Mouse (Mus musculus): ENCODE data around the gene Klf16. TPM values are rescaled to one million over a fixed set of nuclear protein-coding genes. Genes with fewer than 3 reads are reported as not detected.

Klf16 gene
- total RNA-seq, 2 experiments from 2014 or later: 12.4 to 14.1 TPM

GRCm38 (mm10) chr10:80539493-80539892 lies 37.6 kb downstream of the Klf16 start:
- DNase-seq: peak; percentile 50

DNA sequence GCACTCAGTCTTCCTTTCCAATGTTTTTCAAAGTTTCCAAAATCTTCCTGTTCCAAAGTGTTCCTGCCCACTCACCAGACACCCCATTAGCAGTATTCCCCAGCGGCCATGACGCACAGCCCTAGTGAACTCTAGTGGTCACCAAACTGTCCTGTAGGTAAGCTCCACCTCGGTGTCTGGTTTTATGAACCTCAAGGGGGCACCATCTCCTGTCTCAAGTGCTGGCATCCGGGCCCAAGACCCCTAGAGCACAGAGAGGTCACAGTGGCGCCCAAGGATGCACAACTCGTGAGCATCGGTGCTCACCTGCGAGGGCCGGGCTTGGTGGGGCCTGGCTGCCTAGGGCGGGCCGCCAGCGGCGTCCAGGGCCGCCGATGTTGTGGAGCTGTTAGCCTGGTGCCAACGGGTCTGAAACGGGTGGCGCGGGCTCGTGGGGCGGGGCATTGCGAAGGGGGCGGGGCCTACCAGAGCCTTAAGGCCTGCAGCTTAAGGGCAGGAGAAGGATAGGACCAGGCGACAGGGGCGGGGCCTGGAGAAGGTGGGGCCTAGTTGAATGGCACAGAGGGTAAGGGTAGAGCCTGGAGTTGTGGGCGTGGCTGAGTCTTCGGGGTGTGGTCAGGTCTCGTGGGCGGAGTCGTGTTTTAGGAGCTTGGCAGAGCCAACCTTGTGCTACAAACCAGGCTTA lies 38.3 kb downstream of the Klf16 start, which contains the start of gene Atp8b3:
Gene Atp8b3 (minus strand): TSS at position 415 of the 685 bp plus-strand sequence.
- DNase-seq: peak; percentile 95

- DNase-seq: peak; percentile 71
Observed at GRCm38 (mm10) chr10:80538180-80538579, 38.9 kb downstream of the Klf16 start.

GRCm38 (mm10) chr10:80535711-80536110 lies 41.4 kb downstream of the Klf16 start:
- DNase-seq: peak; percentile 15

- no peak for DNase-seq
Observed at GRCm38 (mm10) chr10:80535071-80535470, 42.0 kb downstream of the Klf16 start.

DNA sequence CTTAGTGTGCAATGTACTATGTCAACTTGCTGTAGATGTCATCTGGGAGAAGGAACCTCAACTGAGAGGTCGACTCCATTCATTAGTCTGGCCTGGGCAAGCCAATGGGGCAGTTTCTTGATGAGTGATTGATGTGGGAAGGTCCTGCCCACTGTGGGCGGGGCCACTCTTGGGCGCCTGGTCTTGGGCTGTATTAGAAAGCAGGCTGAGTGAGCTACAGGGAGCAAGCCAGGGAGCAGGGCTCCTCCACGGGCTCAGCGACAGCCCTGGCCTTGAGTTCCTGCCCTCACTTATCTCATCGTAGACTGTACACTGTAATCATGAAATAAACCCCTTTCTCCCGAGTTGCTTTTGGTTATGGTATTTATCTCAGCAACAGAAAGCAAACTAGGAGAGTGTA lies 43.4 kb downstream of the Klf16 start:
- DNase-seq: peak; percentile 70

DNA sequence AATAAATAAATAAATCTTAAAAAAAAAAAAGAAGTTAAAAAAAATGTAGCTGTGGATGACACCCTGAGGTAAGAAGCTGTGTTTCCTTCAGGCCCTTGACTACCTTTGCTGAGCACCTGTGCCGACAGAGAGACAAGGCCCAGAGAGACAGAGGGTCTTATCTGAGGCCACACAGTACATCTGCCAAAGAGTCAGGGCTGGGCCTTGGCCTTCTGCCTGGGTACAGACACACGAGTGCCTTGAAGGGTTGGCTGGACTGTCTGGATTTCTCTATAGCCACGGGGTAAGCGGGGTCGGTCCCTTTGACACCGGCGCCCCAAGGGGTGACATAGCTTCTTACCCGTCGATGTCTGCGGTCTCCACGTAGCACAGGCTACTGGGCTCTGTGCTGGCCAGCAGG lies 44.3 kb downstream of the Klf16 start:
- DNase-seq: no peak

- no peak for DNase-seq
Observed at GRCm38 (mm10) chr10:80526172-80526571, 50.9 kb downstream of the Klf16 start.

DNA sequence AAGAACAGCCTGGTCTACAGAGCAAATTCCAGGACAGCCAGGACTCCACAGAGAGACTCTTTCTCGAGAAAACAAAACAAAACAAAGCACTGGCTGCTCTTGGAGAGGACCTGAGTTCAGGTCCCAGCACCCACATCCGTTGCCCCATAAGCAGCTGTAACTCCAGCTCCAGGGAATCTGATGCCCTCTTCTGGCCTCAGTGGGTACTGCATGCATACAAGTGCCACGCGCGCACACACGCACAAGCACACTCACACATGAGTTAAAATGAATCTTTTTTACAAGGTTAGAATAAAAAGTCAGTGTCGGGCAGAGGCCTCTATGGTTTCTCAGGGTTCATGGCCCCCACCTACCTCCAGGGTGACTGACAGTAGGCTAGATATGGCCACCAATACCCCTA lies 53.8 kb downstream of the Klf16 start:
- DNase-seq: no peak

- no peak for DNase-seq
Observed at GRCm38 (mm10) chr10:80519287-80519686, 57.8 kb downstream of the Klf16 start.

Small RNA genes within 50 kb of the gene (microRNA-seq; reads per million reads assigned to microRNA genes)
- 4.6 reads per million, percentile 3 among the genes with 10 or more reads in this experiment for gene Mir6912

Other genes with a start within 250 kb of the Klf16 start
- 1 to 10 TPM; 4.1 to 7.6 TPM for gene Pcsk4, start 247.8 kb downstream of the Klf16 start, total RNA-seq (2021)
- gene Reep6, start 247.4 kb downstream of the Klf16 start, total RNA-seq (2021): 10 to 100 TPM; 38.4 to 61.8 TPM
- 10 to 100 TPM in 1 of 2 experiments, 1 to 10 TPM in 1; 7.6 to 18.7 TPM for gene Adamtsl5, start 228.9 kb downstream of the Klf16 start, total RNA-seq (2021)
- gene Plk5, start 220.9 kb downstream of the Klf16 start, total RNA-seq (2021): under 1 TPM in 1 of 2 experiments, not detected in 1; 0.12 TPM
- 10 to 100 TPM; 19.6 to 21.8 TPM for gene Mex3d, start 189.7 kb downstream of the Klf16 start, total RNA-seq (2021)
- gene Mbd3, start 177.8 kb downstream of the Klf16 start, total RNA-seq (2021): 100 to 1,000 TPM; 103 to 113 TPM
- gene Uqcr11, start 170.5 kb downstream of the Klf16 start, total RNA-seq (2021): 1,000 to 10,000 TPM; 1,321 to 1,365 TPM
- gene Tcf3, start 143.7 kb downstream of the Klf16 start, total RNA-seq (2021): 10 to 100 TPM; 58.1 to 77.1 TPM
- gene Onecut3, start 82.5 kb downstream of the Klf16 start, total RNA-seq (2021): not detected
- gene Atp8b3, start 38.2 kb downstream of the Klf16 start, total RNA-seq (2021): under 1 TPM; 0.27 to 0.36 TPM
- 10 to 100 TPM; 31.9 to 44.5 TPM for gene Rexo1, start 15.8 kb downstream of the Klf16 start, total RNA-seq (2021)
- 100 to 1,000 TPM; 108 to 113 TPM for gene Abhd17a, start 13.0 kb upstream of the Klf16 start, total RNA-seq (2021)
- 10 to 100 TPM; 41.8 to 42.3 TPM for gene Scamp4, start 25.6 kb upstream of the Klf16 start, total RNA-seq (2021)
- gene Adat3, start 25.6 kb upstream of the Klf16 start, total RNA-seq (2021): 1 to 10 TPM; 3.9 to 5.1 TPM
- gene Gm49322, start 28.7 kb upstream of the Klf16 start, total RNA-seq (2021): 1 to 10 TPM; 1.6 to 2.7 TPM
- 100 to 1,000 TPM; 121 to 131 TPM for gene Csnk1g2, start 45.5 kb upstream of the Klf16 start, total RNA-seq (2021)
- 10 to 100 TPM; 50.4 to 65.3 TPM for gene Btbd2, start 79.8 kb upstream of the Klf16 start, total RNA-seq (2021)
- 100 to 1,000 TPM; 249 to 298 TPM for gene Mknk2, start 100.8 kb upstream of the Klf16 start, total RNA-seq (2021)
- gene Mob3a, start 124.7 kb upstream of the Klf16 start, total RNA-seq (2021): 10 to 100 TPM; 17.7 to 20.1 TPM
- 10 to 100 TPM in 1 of 2 experiments, 1 to 10 TPM in 1; 6.9 to 13.1 TPM for gene Izumo4, start 124.9 kb upstream of the Klf16 start, total RNA-seq (2021)
- gene Ap3d1, start 164.9 kb upstream of the Klf16 start, total RNA-seq (2021): 10 to 100 TPM; 64.7 to 82.6 TPM
- 10 to 100 TPM; 64.5 to 80.9 TPM for gene Dot1l, start 177.9 kb upstream of the Klf16 start, total RNA-seq (2021)
- gene Sf3a2, start 220.9 kb upstream of the Klf16 start, total RNA-seq (2021): 10 to 100 TPM; 45.2 to 50.5 TPM
- gene Plekhj1, start 221.3 kb upstream of the Klf16 start, total RNA-seq (2021): 10 to 100 TPM; 50.0 to 63.2 TPM
- gene Amh, start 227.9 kb upstream of the Klf16 start, total RNA-seq (2021): under 1 TPM; 0.57 to 0.79 TPM
- gene Jsrp1, start 236.2 kb upstream of the Klf16 start, total RNA-seq (2021): 10 to 100 TPM in 1 of 2 experiments, 1 to 10 TPM in 1; 9.8 to 24.0 TPM
- gene Oaz1, start 249.3 kb upstream of the Klf16 start, total RNA-seq (2021): 100 to 1,000 TPM; 700 to 820 TPM